Mouse (Mus musculus) cerebellum, adult 18-20 months (tissue): Measurements from ENCODE around the gene Pafah1b3.
A peak's percentile ranks its signal among the peaks of the same experiment; 100 is the strongest.

Source experiments
- DNase-seq, 2 experiments: peaks; one replicate each; pipeline ENCODE4 v3.0.0; 2021

The Pafah1b3 gene

DNA sequence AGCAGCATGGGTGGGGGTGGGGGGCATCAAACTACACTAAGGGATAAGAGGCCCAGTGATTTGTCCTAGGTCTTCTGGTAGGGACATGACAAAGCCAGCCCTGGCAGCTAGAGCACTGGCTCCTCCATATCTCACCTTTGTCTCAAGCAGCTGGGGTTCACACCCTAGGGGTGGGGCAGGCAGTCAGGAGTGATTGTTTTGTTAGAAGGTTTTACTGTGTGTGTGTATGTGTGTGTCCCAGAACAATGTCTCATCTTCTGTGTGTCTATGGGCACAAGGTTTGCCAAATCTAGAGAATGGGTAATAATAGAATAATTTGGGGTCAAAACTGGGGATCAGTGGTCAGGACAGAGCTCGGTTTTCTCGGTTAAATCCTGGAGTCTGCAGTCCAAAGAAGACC lies 7.7 kb upstream of the Pafah1b3 start:
- DNase-seq, result peak in 1 of 2 experiments; percentile 25

DNA sequence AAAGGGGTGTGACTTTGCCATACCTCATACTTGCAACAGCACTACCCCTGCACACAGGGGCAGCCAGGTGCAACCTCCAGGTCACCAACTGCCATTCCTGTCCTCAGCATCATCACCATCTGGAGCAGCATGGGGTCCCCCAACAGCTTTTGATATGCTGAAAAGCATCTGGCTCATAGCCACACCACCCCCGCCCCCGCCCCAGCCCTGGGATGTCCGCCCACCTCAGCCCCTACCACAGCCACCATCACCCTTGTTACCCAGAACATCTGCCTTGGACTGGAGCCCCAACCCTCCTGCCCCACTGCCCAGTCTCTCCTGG lies 5.9 kb upstream of the Pafah1b3 start:
- no peak for DNase-seq

DNA sequence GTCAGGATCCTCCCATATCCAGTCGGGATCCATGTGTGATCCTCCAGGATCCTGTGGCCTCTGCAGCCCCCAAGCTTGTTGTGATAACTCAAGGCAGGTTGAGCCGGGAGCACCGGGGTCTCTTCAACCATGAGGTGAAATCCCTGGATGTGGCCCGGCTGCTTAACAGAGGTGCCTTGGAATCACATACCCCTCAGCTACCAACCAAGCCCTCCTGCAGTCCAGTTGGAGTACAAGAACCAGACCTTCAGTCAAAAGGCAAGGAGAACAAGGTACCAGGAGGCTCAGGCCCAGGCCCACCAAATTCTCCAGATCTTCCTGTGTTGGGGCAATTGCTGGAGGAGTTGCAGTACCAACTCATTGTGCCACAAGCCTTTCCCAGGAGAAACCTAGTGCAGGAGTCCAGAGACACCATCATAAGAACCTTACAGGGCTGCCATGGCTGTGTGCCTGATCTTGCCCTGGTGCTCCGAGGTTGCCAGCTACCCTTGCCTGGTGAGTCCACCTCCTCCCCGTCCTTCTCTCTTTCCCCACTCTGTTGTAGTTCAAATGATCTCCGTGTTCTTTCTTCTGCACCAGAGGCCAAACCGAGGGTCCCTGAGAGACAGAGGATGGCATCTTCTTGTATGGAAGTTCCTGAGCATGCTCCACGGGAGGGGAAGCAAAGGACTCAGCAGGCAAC lies 5.4 kb upstream of the Pafah1b3 start:
- DNase-seq, result no peak

DNA sequence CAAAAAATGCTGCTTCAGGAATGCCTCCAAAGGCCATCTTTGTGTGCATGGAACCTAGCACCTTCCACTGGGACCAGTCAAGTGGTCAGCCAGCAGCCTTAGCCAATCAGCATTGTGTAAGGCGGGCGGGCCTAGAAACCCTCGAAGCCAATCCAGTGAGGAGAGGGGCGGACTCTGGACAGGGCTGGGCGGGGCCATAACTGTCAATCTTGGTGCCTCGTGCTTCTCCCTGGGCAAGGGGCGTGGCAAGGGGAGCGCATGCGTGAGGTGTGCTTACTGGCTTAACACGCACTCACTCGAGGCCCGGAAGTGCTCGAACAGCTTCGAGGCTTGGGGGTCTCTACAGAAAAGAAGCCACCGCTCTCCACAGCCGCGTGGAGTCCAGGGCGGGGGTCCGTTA lies 3.3 kb upstream of the Pafah1b3 start, which contains the start of gene Prr19:
Gene Prr19, plus strand, starts transcription at position 349 of the 400 bp plus-strand sequence.
- DNase-seq, result peak in 1 of 2 experiments; percentile 13

DNA sequence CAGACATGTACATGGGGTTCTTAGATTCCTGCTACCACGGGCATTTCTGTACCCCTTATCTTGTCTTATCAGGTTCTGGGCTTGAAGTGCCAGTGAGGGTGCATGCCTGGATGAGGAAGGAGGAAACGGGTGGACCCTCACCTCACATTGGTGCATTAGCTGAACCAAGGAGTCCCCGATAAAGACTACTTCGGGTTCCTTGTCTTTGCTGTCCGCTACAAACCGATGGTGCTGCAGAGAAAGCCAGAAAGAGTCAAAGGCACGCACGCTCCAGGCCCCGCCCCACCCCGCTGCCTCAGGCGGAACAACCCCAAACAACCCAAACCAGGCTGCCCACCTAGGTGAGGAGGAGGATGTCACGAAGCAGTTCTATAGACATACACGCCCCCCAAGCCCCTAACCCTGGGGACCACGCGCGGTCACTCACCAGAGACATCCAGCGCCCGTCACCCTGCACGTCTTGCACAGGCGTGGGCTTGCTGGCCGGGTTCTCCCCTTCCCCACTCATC lies 787 bp downstream of the Pafah1b3 start:
- DNase-seq, result peak in 1 of 2 experiments; percentile 46

DNA sequence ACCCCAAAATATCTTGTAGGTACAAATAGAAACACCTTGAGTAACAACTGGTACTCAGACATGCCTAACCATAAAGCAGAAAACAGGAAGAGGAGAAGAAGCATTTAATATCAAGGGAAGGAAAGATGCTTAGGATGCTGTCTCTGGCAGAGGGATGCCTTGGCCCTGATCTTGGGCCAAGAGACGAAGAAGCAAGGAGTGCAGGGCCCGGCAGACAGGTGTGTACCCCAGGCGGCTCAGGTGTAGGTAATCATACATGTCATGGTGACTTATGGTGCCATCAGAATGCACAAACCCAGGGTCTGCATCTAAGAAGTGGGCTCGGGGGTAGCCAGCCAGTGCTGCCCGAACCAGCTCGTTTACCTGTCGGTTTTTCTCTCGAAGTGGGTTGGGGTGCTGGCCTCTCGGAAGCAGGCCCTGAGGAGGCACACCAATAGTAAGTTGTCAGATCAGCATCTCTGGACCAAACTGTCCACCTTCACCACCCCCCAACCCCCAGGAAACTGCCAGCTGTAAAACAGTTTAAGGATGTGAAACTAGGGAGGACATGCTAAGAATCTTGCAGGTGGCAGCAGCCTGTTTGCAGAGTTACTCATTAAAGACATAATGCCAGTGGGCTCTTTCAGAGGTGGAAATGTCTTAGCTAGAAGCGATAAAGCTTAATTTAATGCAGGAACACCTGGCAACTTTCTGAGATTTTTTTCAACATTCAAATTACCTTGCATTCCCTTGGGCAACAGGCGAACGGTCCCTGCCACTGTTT lies 2.6 kb downstream of the Pafah1b3 start:
- DNase-seq, result no peak

DNA sequence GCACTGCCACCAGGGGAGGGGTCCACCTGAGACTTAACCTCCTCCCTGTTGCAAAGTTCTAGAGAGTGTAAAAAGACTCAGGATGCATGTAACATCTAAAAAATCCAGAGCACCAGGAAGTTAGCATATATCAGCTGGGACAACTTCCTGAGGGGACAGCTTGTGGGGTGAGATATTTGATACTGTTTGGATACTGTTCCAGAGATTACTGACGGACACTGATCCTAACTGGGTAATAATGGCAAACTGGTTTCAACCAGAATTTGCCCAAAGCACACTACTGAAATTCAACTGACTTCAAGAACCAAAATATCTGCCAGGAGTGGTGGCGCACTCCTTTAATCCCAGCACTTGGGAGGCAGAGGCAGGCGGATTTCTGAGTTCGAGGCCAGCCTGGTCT lies 3.3 kb downstream of the Pafah1b3 start:
- no peak for DNase-seq

DNA sequence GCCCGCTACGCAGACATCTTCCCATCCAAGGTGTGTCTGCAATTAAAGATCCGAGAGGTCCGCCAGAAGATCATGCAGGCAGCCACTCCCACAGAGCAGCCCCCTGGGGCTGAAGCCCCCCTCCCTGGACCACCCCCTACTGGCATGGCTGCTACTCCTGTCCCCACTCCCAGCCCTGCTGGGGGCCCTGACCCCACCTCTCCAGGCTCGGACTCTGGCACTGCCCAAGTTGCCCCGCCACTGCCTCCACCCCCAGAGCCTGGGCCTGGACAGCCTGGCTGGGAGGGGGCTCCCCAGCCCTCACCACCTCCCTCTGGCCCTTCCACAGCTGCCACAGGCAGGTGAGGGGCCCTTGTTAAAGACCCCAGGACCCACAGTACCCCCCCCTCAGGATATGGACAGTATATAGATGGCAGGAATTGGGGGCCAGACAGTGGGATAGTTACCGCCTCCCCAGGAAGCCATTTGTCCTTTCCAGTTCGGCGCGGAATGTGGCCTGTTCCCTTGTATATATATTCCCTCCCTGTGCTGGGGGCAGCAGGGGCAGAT lies 4.5 kb downstream of the Pafah1b3 start:
- DNase-seq, result no peak

DNA sequence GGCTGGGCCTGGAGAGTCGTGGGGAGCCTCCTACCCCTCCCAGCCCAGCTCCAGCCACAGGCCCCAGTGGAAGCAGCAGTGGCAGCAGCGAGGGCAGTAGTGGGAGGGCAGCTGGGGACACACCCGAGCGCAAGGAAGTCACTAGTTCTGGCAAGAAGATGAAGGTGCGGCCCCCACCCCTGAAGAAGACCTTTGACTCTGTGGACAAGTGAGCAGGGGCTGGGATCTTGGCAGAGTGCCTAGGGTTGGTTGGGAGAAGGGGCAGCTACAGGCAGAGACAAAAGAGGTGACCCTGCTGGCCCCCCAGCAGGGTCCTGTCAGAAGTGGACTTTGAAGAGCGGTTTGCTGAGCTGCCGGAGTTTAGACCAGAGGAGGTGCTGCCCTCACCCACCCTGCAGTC lies 5.7 kb downstream of the Pafah1b3 start:
- DNase-seq, result no peak

DNA sequence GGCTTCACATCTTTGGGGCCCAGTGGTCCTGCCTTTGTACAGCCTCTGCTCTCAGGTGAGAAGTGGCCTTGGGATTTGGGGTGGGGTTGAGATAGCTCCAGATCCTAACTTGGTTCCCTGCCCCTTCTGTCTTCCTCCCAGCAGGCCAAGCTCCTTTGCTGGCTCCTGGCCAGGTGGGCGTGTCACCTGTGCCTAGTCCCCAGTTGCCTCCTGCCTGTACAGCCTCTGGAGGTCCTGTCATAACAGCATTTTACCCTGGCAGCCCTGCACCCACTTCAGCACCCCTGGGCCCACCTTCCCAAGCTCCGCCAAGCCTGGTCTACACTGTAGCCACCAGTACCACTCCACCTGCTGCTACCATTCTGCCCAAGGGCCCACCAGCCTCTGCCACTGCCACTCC lies 6.9 kb downstream of the Pafah1b3 start:
- DNase-seq, result peak in 1 of 2 experiments; percentile 52

DNA sequence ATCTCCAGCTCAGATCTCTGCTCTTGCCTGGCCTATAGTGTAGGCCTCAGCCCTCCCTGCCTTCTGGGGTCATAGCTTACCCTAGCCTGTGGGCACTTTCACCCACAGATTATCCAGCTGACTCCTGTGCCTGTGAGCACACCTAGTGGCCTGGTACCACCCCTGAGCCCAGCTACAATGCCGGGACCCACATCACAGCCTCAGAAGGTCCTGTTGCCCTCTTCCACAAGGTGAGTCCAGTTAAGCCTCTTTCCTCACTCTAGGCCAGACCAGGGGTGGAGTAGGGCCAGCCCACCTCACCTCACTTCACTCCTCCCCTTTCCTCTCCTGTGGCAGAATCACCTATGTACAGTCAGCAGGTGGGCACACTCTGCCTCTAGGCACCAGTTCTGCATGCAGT lies 7.3 kb downstream of the Pafah1b3 start:
- DNase-seq, result no peak

DNA sequence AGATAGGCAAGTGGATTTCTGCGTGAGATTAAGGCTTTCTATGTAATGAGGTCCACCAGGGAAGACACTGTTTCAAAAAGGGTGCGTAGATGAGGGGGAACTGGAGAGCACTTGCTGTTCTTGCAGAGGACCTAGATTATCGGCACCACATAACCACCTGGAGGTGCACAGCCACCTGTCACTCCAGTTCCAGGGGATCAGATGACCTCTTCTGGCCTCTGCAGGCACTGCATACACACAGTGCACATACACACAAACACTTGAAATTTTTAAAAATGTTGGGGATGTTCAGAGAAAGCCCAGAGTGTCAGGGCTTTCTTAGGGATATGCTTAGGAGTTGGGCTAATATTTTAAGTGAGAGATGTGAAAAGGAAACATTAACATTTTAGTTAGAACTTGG lies 7.9 kb downstream of the Pafah1b3 start:
- DNase-seq, result no peak

DNA sequence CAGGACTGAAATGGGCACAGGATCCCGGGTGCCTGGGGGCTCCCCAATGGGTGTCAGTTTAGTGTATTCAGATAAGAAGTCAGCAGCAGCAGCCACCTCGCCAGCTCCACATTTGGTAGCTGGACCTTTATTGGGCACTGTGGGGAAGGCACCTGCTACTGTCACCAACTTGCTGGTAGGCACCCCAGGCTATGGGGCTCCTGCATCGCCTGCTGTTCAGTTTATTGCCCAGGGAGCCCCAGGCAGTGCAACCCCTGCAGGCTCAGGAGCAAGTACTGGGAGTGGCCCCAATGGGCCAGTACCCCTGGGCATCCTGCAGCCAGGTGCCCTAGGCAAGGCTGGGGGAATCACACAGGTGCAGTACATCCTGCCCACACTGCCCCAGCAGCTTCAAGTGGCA lies 9.1 kb downstream of the Pafah1b3 start:
- DNase-seq, result no peak

DNA sequence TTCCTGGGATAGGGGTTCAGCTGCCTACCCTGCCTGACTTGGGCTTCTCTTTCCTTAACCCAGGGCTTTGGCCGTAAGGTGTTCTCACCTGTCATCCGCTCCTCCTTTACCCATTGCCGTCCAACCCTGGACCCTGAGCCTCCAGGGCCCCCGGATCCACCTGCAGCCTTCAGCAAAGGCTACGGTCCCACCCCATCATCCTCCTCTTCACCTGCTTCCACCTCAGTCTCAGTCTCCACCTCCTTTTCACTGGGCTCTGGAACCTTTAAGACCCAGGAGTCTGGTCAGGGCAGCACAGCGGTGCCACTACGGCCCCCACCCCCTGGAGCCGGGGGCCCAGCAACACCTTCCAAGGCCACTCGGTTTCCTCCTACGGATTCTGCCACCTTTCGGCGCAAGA lies 9.8 kb downstream of the Pafah1b3 start:
- no peak for DNase-seq

DNA sequence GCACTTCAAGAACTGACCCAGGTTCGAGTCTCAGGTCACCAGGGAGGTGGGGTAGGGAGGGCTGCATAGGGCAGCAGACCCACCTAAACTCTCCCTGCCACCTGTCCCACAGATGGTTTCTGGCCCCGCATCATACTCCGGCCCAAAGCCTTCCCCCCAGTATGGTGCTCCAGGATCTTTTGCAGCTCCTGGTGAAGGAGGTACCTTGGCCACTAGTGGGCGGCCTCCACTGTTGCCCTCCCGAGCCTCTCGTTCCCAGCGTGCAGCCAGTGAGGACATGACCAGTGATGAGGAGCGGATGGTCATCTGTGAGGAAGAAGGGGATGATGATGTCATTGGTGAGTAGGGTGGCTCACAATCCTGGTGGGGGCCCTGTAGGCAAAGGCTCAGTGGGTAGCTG lies 10.8 kb downstream of the Pafah1b3 start:
- DNase-seq, result no peak

DNA sequence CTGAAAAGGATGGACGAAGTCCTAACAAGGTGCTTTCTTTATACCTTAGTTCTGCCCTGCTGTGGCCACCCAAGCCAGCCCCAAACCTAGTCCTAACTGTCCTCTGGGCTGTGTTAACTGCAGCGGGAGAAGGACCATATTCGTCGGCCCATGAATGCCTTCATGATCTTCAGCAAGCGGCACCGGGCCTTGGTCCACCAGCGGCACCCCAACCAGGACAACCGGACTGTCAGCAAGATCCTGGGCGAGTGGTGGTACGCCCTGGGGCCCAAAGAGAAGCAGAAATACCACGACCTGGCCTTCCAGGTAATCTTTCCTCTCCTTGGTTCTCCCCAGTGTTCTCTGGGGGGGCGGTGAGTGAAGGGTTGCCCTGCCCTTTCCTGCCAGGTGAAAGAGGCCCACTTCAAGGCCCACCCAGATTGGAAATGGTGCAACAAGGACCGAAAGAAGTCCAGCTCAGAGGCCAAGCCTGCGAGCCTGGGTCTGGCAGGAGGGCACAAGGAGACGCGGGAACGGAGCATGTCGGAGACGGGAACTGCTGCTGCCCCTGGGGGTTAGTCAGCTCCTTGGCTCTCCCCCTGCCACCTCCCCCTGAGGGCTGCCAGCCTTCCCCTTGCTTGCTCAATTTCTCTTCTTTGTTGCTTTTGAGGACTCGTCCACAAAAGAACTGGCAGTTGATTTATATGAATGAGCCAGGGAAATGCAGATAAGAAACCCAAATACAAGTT lies 12.1 kb downstream of the Pafah1b3 start:
- DNase-seq, result no peak

DNA sequence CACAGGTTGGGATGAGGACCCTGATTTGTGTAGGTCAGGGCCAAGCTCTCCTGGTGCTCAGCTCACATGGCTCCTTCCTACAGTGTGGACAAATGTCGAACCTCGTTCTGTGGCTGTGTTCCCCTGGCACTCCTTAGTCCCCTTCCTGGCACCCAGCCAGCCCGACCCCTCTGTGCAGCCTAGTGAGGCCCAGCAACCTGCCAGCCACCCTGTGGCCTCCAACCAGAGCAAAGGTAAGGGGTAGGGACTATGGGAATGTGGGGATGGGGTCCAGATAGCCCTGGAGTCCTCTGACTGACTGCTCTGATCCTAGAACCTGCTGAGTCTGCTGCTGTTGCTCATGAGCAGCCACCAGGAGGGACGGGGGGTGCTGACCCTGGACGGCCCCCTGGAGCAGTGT lies 13.0 kb downstream of the Pafah1b3 start:
- peak in 1 of 2 experiments; percentile 39 for DNase-seq

DNA sequence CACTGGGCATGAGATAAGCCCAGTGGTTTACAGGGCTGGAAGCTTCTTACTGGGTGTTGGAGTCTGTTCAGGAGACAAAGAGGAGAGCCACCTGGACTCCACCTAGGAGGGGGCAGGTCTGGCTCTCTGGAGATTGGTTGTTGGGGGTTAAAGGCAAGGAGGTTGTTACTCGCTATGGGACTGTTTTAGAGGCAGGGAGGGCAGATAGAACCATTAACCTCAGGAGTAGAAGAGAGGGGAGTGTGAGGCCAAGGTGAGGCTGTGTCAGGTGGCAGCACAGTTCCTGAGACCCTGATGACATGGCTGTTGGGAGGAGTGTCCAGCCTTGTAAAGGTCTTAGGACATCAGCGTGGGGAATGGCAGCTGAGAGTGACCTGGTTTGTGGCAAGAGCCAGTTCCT lies 13.6 kb downstream of the Pafah1b3 start:
- DNase-seq, result peak in 1 of 2 experiments; percentile 26

DNA sequence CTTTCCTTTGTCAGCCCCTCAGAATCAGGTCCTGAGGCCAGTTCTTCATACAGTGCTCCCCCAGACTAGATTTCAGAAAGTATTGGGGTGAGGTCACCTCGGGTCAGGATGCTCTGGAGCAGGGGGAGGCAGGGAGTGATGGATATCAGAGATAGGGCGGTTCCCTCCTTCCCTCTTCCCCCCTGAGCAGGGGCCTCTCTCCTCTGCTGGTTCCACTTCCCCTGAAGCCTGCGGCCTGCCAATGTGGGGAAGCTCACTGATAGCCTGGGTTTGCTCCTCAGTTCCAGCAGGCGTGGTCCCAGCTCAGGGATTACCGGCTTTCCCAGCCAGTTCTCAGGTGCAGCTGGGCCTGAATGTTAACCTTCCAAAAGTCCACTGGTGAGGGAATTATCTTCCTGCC lies 14.1 kb downstream of the Pafah1b3 start:
- DNase-seq, result no peak

DNA sequence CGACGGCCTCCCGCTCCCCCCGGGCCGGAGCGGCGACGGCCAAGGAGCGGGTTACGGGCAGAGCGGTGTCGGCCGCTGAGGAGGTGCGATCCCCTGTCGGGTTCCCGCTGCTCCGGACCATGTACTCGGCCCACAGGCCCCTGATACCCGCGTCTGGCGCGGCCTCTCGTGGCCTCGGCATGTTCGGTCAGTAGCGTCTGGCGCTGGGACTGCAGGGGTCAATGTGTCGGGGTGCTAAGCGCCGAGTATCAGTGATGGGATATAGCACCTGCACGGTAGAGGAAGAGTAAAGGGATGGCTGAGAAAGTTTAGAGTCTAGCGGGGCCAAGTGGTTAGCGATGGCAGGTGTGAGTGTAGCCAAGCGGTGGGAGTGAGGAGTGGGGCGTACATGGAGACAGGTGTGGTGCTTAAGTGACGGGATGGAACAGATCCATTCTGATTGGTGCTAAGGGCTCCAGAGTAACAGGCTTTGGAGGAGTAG lies 15.0 kb downstream of the Pafah1b3 start:
- peak in 1 of 2 experiments; percentile 55 for DNase-seq

DNA sequence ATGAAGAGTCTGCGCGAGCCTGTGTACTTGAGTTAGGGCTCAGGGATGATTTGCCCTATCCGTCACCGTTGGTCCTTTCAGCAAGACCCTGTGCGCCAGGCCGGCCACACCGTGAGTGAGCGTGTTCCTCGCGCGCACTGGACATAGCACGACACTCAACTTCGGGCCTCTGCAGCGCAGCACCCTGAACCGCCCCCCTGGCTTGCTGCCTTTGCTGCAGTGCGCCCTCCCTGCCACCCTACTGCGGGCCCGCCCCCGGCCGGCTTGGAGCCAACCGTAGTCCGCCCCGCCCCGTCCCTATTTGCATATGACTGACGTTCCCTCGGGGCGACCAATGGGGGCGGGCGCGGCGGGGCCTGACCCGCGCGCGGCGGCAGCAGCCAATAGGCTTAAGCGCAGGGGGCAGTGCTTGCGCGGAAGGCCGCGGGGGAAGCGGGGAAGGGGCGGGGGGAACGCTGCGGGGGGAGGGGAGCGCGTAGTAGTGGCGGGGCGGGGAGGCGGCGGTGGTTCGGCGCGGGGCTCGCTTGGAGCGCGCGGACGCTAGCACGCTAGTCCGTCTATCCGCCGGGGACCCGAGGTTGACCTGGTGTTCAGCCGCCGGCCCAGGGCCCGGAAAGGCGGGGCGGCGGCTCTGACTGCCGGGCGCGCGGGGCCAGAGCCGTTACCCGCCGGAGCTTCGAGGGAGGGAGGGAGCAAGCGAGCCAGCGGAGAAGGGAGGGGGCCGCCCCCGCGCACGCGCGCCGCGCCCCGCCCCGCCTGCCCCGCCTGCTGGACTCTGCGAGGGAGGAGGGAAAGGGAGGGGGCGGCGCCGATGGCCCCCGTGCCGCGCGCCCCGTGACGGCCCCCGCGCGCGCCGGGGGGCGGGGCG lies 15.8 kb downstream of the Pafah1b3 start:
- DNase-seq, result peak; percentile 95 to 97

DNA sequence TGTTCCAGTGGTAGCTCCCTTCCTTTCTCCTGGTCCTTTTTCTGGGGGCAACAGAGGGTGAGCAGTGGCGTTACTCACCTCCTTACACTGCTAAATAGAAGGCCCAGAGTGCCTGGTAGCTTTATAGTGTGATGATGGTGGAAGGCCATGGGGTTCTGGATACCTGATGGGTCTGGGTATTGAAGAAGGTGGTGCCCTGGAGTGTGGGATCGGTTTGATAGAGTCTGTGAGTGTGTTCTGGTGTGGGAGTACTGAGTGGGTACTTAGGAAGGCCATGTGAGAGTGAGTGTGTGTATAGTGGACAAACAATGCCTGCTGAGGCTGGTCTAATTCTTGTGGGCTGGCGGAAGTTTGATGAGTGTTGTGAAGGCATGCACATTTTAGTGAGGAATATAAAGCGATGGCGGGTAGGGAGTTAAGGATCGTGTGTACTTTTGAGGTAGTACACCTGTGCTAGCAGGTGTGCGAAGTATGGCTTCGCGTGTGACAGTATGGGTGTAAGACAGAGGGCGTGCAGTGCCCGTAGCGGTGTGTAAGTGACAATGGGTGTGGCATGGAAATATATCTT lies 16.5 kb downstream of the Pafah1b3 start:
- no peak for DNase-seq
